Mouse (Mus musculus): ENCODE results near the gene Slc35g3. TPM values are rescaled to one million over a fixed set of nuclear protein-coding genes. Genes with fewer than 3 reads are reported as not detected.

Gene Slc35g3
- not detected for polyA plus RNA-seq (2017; shearing (Covaris generic))

DNA sequence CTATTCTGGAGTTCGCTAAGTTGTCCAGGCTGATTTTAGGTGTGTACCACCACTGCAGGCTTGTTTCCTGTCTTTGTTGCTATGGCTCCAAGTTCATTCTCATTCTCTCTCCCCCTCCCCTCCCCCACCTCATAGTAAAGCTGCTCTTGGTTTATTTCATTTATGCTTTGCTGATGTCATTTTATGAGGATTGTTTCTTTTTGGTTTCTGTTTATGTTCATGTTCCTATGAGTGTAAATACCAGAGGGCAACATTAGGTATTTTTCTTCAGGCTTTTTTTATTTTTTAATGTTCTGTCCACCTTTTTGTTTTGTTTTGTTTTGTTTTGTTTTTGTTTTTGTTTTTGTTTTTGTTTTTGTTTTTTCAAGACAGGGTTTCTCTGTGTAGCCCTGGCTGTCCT lies at the start of gene Slc35g3:
Gene Slc35g3 (minus strand): TSS at position 101 of the 400 bp plus-strand sequence.

DNA sequence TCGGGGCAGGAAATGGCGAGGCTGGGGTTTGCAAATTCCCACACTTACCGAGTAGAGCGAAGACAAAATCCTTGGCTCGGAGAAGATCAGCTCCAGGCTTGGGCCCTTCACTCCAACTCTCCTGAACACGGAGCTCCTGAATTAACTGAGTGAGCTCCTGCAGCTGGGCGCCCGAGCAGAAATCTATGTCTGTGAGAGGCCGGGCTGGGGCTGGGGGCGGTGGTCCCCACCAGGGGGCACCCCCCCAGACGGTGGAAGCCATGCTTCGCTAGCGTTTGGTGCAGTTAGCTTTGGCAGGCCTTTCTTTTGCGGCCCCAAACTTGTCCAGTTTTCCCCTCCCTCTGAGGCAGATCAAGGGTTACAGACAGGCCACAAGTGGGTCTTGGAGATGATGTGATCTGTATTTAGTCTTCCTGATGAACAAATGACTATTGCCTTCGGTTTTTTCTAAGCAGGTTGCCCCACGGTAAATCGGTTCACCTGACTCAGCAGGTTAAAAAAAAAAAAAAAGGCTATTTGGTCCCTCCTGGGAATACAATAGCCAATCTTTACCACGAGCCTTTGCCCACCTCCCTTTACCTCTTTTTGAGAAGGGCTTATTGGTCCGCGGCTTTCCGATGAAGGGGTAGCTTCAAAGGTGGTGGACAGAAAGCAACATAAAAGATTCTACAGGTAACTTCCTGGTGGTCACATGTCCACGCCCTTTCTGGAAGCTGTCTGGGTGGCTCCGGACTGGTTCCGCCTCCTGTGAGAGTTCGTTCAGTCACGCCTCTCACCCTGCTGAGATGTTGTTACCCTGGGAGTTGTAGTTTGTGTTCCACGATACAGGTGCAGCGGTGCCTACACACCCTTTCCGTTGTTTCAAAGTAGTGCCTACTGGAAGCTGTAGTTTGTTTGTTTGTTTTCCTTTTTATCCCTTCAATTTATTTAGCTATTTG lies 43.5 kb upstream of the Slc35g3 start, which contains the start of gene Tmem102:
Gene Tmem102 (minus strand): TSS at position 653 of the 938 bp plus-strand sequence.

DNA sequence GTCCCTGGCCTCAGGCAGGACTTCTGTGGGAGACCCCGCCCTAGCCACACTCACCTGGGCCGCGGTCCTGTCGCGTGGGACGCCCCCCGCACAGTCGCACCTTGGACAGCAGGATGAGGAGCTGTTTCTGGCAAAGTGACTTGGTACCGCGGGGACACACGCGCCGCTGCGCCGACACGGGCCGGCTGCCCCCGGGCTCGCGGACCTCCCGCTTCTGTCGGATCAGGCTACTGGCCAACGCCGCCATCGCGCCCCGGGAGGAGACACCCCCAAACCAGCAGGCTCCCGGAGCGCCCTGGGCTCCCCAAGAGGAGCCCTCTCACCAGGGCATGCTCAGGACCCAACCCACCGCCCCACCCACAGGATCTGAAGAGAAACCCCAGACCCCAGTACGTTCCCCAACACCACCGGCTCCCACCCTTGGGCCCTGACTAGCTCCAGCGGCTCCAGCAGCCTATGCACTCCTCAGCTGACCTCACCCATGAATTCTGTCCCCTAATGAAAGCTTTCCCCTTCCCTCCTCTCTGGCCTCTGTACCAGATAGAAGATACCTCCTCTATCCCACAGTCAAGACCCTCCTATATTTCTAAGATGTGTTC lies 39.7 kb upstream of the Slc35g3 start, which contains the start of gene Fgf11:
Gene Fgf11 (minus strand): TSS at position 479 of the 599 bp plus-strand sequence.

DNA sequence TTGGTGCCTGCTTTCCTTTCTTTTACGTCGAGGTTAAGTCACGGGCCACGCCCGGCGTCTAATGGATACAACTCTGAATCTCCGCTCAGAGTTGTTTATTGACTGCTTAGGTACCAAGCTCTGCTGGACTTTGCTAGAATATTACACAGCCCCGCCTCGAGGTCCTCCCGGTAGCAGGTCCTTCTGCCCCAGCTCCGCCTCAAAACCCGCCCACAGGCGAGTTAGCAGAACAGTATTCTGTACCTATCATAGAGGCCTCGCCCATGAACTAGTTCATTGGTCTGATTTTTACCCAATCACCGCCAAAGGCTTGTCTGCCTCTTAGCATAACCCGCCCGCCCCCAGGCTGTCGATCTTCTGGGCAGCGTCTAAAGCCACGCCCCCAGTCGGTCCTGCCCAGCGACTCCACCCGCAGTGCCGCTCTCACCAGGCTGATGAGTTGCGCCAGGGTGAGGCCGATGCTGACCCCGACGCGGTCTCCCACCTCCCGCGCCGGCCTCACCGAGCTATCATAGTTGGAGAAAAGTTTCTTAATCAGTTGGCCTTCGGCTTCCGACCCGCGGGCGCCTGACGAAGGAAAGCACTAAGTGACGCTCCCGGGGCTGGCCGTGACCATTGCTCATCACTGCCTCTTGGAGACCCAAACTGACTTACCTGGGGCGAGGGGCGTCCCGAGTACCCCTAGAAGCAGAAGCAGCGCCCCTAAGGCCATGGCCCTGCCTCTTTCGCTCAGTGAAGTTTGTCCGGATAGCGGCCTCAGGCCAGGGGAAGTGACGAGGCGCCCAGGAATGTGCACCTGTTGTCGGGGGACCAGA lies 33.6 kb upstream of the Slc35g3 start, which contains the start of gene Chrnb1:
Gene Chrnb1 (minus strand): TSS at position 776 of the 815 bp plus-strand sequence.

DNA sequence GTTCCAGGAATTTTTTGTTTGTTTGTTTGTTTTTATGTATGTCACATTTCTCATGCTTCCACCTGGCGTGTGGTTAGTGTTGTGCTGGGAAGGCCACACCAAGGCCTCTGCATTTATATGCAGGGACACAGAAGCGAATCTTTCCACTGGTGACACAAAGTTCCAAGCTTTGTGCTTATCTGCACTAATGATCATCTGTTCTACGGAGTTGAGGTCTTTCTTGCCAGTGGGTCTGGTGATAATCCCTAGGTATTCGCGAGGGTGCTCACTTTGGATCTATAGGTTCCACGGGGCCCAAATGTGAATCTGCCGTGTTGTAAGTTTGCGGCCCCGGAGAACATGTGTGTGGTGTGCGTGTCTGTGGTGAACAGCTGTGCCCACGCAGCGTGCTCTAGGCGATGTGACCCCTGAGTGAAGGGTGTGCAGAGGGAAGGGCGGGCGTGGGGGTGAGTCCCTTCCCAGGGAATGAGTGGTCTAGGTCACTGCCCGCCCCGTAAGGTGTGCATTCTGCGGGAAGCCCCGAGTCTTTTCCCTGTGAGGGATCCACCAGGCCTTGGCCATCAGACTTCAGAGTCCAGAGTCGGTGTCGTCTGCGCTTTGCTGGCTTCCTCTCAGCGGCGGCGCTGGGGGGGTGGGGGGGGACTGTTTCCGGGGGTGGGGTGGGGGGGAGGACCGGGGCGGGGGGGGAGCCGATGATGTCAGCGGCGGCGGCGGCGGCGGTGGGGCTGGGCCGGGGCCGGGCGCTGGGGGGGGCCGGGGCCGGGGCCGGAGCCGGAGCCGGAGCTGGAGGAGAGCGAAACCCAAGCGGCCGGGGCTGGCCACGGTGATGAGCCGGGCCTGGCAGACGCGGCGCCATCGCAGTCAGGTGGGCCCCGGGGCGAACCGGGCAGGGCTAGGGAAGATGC lies 3.7 kb upstream of the Slc35g3 start, which contains the start of gene Zbtb4:
Gene Zbtb4 (plus strand): TSS at position 692 of the 905 bp plus-strand sequence.

DNA sequence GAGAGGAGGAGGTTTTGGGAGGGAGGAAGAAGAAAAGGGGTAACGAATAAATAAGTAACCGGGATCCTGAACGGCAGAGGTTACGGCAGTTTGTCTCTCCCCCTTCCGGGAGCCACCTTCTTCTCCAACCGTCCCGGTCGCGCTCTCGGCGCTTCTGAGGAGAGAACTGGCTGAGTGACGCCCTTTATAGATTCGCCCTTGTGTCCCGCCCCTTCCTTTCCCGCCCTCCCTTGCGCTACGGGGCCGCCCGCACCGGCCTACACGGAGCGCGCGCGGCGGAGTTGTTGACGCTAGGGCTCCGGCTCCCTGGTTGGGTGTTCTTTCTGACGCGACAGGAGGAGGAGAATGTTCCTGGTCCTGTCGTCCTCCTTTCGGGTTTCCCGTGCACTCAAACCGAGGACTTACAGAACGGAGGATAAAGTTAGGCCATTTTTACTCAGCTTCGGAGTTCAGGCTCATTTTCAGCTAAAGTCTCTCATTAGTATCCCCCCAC lies 3.2 kb downstream of the Slc35g3 start, which contains the start of gene Polr2a:
Gene Polr2a (minus strand): TSS at position 160 of the 493 bp plus-strand sequence.

Other genes with a start within 250 kb of the Slc35g3 start
- gene Dnah2, start 212.9 kb downstream of the Slc35g3 start, polyA plus RNA-seq (2017; shearing (Covaris generic)): under 1 TPM; 0.02 to 0.48 TPM
- gene Efnb3, start 201.8 kb downstream of the Slc35g3 start, polyA plus RNA-seq (2017; shearing (Covaris generic)): under 1 TPM; 0.23 to 0.32 TPM
- gene Wrap53, start 181.7 kb downstream of the Slc35g3 start, polyA plus RNA-seq (2017; shearing (Covaris generic)): 10 to 100 TPM; 19.2 to 31.5 TPM
- 100 to 1,000 TPM; 162 to 242 TPM for gene Trp53, start 181.6 kb downstream of the Slc35g3 start, polyA plus RNA-seq (2017; shearing (Covaris generic))
- under 1 TPM in 1 of 2 experiments, not detected in 1; 0.14 TPM for gene Atp1b2, start 156.0 kb downstream of the Slc35g3 start, polyA plus RNA-seq (2017; shearing (Covaris generic))
- gene Shbg, start 144.1 kb downstream of the Slc35g3 start, polyA plus RNA-seq (2017; shearing (Covaris generic)): under 1 TPM in 1 of 2 experiments, not detected in 1; 0.32 TPM
- not detected for gene Sat2, start 139.9 kb downstream of the Slc35g3 start, polyA plus RNA-seq (2017; shearing (Covaris generic))
- 10 to 100 TPM; 49.1 to 52.6 TPM for gene Fxr2, start 129.0 kb downstream of the Slc35g3 start, polyA plus RNA-seq (2017; shearing (Covaris generic))
- not detected for gene Sox15, start 106.7 kb downstream of the Slc35g3 start, polyA plus RNA-seq (2017; shearing (Covaris generic))
- 10 to 100 TPM; 78.8 to 82.1 TPM for gene Mpdu1, start 99.3 kb downstream of the Slc35g3 start, polyA plus RNA-seq (2017; shearing (Covaris generic))
- 10 to 100 TPM in 1 of 2 experiments, 1 to 10 TPM in 1; 5.9 to 15.7 TPM for gene Cd68, start 95.8 kb downstream of the Slc35g3 start, polyA plus RNA-seq (2017; shearing (Covaris generic))
- gene Eif4a1, start 89.5 kb downstream of the Slc35g3 start, polyA plus RNA-seq (2017; shearing (Covaris generic)): 100 to 1,000 TPM; 550 to 657 TPM
- 10 to 100 TPM; 47.4 to 49.1 TPM for gene Senp3, start 79.9 kb downstream of the Slc35g3 start, polyA plus RNA-seq (2017; shearing (Covaris generic))
- under 1 TPM; 0.13 to 0.34 TPM for gene Tnfsf13, start 76.2 kb downstream of the Slc35g3 start, polyA plus RNA-seq (2017; shearing (Covaris generic))
- under 1 TPM; 0.31 to 0.42 TPM for gene Tnfsf12, start 66.1 kb downstream of the Slc35g3 start, polyA plus RNA-seq (2017; shearing (Covaris generic))
- gene Tnfsfm13, start 65.9 kb downstream of the Slc35g3 start, polyA plus RNA-seq (2017; shearing (Covaris generic)): under 1 TPM; 0.08 to 0.44 TPM
- gene Polr2a, start 3.3 kb downstream of the Slc35g3 start, polyA plus RNA-seq (2017; shearing (Covaris generic)): 10 to 100 TPM; 30.9 to 45.6 TPM
- 1 to 10 TPM; 4.9 to 5.8 TPM for gene Zbtb4, start 3.9 kb upstream of the Slc35g3 start, polyA plus RNA-seq (2017; shearing (Covaris generic))
- 1 to 10 TPM; 1.6 to 3.6 TPM for gene Chrnb1, start 34.0 kb upstream of the Slc35g3 start, polyA plus RNA-seq (2017; shearing (Covaris generic))
- gene Fgf11, start 39.9 kb upstream of the Slc35g3 start, polyA plus RNA-seq (2017; shearing (Covaris generic)): not detected
- gene Tmem102, start 43.7 kb upstream of the Slc35g3 start, polyA plus RNA-seq (2017; shearing (Covaris generic)): under 1 TPM in 1 of 2 experiments, not detected in 1; 0.38 TPM
- gene Gm39566, start 53.3 kb upstream of the Slc35g3 start, polyA plus RNA-seq (2017; shearing (Covaris generic)): not detected
- gene Spem2, start 56.5 kb upstream of the Slc35g3 start, polyA plus RNA-seq (2017; shearing (Covaris generic)): not detected
- gene Spem1, start 60.2 kb upstream of the Slc35g3 start, polyA plus RNA-seq (2017; shearing (Covaris generic)): not detected
- under 1 TPM; 0.24 to 0.34 TPM for gene Nlgn2, start 75.8 kb upstream of the Slc35g3 start, polyA plus RNA-seq (2017; shearing (Covaris generic))
- gene Tmem256, start 76.5 kb upstream of the Slc35g3 start, polyA plus RNA-seq (2017; shearing (Covaris generic)): 100 to 1,000 TPM; 109 to 131 TPM
- gene Plscr3, start 84.4 kb upstream of the Slc35g3 start, polyA plus RNA-seq (2017; shearing (Covaris generic)): 10 to 100 TPM; 19.0 to 36.8 TPM
- not detected for gene Tnk1, start 96.8 kb upstream of the Slc35g3 start, polyA plus RNA-seq (2017; shearing (Covaris generic))
- not detected for gene Tmem95, start 116.0 kb upstream of the Slc35g3 start, polyA plus RNA-seq (2017; shearing (Covaris generic))
- 1 to 10 TPM in 1 of 2 experiments, under 1 TPM in 1; 0.39 to 3.3 TPM for gene Kctd11, start 119.4 kb upstream of the Slc35g3 start, polyA plus RNA-seq (2017; shearing (Covaris generic))
- 100 to 1,000 TPM; 299 to 487 TPM for gene Acap1, start 133.6 kb upstream of the Slc35g3 start, polyA plus RNA-seq (2017; shearing (Covaris generic))
- 1 to 10 TPM; 1.5 to 4.2 TPM for gene 2810408A11Rik, start 139.0 kb upstream of the Slc35g3 start, polyA plus RNA-seq (2017; shearing (Covaris generic))
- 1 to 10 TPM; 5.2 to 6.2 TPM for gene Neurl4, start 139.1 kb upstream of the Slc35g3 start, polyA plus RNA-seq (2017; shearing (Covaris generic))
- gene Gps2, start 151.9 kb upstream of the Slc35g3 start, polyA plus RNA-seq (2017; shearing (Covaris generic)): 100 to 1,000 TPM; 148 to 174 TPM
- gene Eif5a, start 160.0 kb upstream of the Slc35g3 start, polyA plus RNA-seq (2017; shearing (Covaris generic)): 1,000 to 10,000 TPM; 1,226 to 1,635 TPM
- gene Ybx2, start 173.8 kb upstream of the Slc35g3 start, polyA plus RNA-seq (2017; shearing (Covaris generic)): not detected
- gene Slc2a4, start 186.2 kb upstream of the Slc35g3 start, polyA plus RNA-seq (2017; shearing (Covaris generic)): not detected
- under 1 TPM in 1 of 2 experiments, not detected in 1; 0.49 TPM for gene Cldn7, start 202.8 kb upstream of the Slc35g3 start, polyA plus RNA-seq (2017; shearing (Covaris generic))
- gene Ctdnep1, start 219.2 kb upstream of the Slc35g3 start, polyA plus RNA-seq (2017; shearing (Covaris generic)): 100 to 1,000 TPM in 1 of 2 experiments, 10 to 100 TPM in 1; 88.2 to 126 TPM
- 100 to 1,000 TPM in 1 of 2 experiments, 10 to 100 TPM in 1; 57.5 to 119 TPM for gene Elp5, start 220.5 kb upstream of the Slc35g3 start, polyA plus RNA-seq (2017; shearing (Covaris generic))
- 100 to 1,000 TPM; 433 to 450 TPM for gene Gabarap, start 229.2 kb upstream of the Slc35g3 start, polyA plus RNA-seq (2017; shearing (Covaris generic))
- gene Phf23, start 233.8 kb upstream of the Slc35g3 start, polyA plus RNA-seq (2017; shearing (Covaris generic)): 10 to 100 TPM; 80.2 to 94.0 TPM
- 10 to 100 TPM; 14.2 to 22.1 TPM for gene Dvl2, start 238.6 kb upstream of the Slc35g3 start, polyA plus RNA-seq (2017; shearing (Covaris generic))

Data from activated CD4-positive, CD25-positive, alpha-beta regulatory T cell (primary cell).